Mouse (Mus musculus): Measurements from ENCODE around the gene Ust.

The Ust gene

DNA sequence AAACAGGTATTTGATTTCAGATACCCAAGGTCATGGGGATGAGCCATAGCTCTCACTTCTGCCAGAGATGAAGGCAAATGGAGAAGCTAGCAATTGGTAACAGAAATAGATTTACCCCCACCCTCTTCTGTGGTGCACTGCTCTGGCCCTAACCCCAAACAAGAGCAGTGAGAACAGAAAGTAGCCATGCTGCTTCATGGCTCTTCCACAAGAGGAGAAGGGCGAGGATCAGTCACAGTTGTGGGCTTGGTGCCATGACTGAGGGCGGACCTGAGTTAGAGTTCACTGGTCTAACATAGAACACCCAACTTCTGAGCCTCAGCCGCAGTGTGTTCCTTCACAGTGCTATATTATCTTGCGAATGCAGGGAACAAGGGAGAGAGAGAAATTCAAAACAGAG, 13.8 kb downstream of the Ust start:
- DNase-seq (ENCODE audit: extremely low spot score, low read depth, low spot score): no peak

DNA sequence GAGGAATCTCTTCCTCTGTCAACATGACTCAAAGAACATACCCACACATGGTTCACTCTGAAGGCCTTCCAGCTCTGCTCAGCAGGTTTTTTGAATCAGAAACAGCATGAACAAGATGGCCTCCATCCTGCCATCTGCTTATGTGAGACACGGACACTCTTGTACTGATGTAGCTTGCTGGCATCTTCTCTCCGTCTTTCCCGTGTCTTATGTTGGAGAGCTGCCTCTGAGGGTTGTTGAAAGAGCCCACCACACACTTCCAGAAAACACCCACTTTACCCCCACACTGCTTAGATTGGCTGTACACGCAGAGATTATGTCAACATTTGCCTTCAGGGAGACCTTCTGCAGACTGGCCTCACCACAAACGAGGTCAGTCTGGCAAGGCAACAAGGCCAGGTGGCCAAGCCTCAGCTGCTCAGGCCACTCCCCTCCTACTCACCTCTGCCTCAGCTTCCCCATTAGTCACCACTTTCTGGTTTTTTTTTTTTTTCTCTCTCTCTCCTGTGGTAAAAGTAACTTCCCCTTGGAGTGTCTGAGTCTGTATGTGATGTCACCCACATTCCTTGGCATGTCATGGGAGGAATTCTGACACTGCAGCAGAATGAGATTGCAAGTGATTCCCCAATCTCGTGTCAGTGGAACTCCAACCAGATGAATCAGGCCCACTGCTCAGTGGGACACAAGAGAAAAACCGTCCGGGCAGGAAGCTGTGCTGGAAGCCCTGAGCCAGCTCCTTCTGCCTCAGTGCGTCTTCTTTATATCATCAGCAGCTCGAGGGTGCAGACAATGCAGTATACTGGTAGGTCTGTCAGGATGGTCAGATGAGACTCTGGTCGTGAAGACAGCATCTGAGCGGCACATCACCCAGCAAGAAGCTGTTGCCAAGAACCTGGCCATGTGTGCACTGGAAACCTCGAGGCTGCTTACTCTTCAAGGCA, 19.4 kb downstream of the Ust start:
- no peak for DNase-seq (ENCODE audit: extremely low spot score, low read depth, low spot score)

DNA sequence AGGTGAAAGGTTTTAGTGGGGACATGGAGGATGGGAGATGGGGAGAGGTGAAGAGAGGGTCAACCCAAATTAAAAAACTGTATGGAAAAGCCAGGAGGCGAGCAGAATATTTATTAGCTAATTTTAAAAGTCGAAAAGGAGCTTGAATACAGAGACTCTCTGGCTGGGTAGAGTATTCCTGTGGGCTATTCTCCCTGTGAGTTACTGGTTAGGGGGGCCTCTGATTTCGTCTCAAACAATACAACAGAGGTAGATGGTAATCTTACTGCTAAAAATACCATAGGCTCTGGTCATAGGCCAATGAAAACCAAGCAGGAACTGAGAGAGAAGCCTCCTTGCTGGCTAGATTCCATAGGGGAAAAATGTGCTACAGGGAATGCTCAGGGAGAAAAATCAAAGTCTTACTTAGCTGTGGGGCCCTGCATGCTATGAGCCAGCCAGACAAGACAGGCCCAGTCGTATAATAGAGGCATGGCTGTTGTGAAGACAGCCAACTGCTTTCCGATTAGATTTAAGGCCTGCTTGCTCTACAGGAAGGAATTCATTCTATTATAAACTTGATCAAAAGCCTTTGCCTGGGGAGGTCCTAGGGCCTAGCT, 23.0 kb downstream of the Ust start:
- DNase-seq (ENCODE audit: extremely low spot score, low read depth, low spot score): no peak

DNA sequence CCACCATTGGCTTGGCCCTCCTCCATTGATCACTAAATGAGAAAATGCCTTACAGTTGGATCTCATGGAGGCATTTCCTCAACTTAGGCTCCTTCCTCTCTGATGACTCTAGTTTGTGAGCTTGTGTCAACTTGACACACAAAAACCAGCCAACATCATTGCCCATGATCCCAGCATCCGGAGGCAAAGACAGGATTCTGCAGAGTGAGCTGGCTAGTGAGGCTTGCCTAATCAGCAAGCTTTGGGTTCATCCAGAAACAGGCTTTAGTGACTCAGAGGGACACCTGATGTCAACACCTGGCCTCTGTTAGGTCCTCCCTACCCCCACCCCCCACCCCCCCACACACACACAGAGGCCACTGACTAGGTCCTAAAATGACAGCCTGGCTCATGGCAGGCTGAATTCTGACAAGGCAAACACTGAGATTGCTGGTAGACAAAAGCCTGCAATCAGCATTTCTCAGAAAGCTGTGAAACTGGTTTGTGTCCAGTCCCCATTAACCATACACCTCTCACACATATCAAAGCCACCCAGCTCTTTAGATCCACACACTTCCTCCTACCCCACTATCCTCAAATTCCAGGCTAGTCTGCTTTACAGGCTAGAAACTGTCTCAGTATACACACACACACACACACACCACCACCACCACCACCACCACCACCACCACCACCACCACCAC, 26.6 kb downstream of the Ust start:
- DNase-seq (ENCODE audit: extremely low spot score, low read depth, low spot score): no peak

DNA sequence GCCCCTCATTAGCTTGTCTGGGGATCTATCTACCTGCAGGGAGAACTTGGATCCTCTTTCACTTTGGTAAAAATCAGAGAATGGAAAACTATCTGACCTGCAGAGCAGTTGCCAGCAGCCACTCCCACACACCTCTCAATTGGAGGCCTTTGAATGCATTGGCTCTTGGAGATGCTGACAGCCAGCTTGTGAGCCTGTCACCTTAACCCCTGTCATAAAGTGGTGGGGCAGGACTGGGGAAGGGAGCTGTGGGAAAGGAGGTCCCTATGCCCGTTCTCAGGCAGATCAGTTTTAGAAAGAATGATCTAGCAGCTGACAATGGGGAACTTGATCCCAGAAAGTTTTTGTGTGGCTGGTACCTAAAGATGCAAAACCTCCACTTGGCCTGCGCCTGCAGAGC, 31.2 kb downstream of the Ust start:
- no peak for DNase-seq (ENCODE audit: extremely low spot score, low read depth, low spot score)

DNA sequence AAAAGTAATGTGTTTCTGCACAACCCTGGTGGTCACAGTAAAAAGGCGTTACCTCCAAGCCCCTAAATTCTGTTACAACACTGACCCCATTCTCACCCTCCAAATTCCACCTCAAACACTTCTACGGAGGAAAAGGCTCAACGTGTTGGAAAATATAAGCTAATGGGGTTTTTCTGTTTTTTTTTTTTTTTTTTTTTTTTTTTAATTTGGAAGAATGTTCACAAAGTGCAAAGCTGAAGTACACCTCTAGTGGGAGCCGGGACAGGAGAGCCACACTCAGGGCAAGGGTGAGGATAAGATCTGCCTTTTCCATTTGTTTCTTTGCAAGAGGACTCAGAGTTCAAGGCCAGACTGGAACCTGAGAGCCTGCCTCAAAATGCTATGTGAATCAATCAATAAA, 34.1 kb downstream of the Ust start:
- no peak for DNase-seq (ENCODE audit: extremely low spot score, low read depth, low spot score)

DNA sequence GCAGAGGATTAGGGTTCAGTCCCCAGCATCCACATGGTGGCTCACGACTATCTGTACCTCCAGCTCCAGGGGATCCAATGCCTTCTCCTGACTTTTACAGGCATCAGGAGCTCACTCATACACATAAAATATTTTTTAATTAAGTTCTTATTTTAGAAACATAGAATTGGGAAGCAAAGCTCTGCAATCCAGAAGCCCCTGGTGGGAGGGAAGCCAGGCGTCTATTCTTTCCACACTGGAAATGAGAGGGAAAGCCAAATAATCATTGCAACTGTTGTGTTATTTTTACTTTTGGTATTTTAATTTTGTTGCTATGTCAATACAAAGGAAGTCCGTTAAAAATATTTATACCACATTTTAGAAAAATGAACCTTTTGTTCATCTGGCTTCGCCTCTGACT, 35.8 kb downstream of the Ust start:
- DNase-seq (ENCODE audit: extremely low spot score, low read depth, low spot score): no peak

DNA sequence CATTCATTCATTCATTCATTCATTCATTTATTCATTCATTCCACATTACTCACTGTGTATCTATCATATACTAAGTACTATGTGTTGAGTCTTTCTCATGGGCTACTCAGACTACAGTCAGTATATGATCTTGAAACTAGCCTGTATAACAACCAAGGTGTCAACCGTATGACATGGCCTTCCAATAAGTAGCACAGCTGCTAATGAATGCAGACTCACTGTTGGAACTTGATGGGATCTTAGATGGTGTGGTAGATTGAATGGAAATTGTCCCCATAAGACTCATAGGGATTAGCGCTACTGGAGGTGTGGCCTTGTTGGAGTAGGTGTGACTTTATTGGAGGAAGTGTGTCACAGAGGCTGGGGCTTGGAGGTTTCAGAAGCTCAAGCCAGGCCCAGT, 38.8 kb downstream of the Ust start:
- DNase-seq (ENCODE audit: extremely low spot score, low read depth, low spot score): no peak

DNA sequence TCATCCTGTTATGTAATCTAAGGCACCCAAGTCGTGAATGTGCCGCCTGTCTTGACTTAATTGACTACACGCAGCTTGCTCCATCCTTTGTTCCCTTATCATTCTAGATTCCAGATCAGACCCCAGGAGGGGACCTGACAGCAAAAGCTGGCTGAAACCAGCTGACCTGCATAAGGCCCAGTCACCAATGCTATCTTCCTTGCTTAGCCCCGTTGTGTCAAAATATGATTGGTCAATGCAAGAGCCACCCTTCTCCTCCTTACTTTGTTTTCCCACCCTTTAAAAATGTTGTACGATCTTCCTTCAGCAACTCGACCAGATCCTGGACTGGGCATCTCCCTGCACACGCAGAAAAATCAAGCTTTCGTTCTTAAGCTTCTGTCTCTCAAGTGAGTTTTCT, 40.7 kb downstream of the Ust start:
- DNase-seq (ENCODE audit: extremely low spot score, low read depth, low spot score): no peak

DNA sequence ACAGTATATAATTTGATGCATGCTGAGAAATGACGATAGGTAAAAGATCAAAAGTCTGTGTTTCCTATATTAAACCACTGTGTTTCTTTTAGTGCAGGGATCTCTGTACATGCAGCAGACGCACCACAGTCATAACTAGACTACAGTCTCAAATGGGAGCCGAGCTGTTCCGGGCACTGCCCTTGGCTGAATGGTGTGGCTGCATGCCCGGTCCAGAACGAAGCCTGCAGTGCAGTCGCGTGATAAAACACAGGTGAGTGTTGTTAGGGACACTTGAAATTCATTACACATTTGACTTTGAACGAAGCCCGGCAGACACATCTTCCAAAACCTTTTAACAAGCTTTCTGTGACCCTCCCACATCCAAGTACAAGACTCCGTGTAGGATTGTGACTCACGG, 46.6 kb downstream of the Ust start:
- no peak for DNase-seq (ENCODE audit: extremely low spot score, low read depth, low spot score)

DNA sequence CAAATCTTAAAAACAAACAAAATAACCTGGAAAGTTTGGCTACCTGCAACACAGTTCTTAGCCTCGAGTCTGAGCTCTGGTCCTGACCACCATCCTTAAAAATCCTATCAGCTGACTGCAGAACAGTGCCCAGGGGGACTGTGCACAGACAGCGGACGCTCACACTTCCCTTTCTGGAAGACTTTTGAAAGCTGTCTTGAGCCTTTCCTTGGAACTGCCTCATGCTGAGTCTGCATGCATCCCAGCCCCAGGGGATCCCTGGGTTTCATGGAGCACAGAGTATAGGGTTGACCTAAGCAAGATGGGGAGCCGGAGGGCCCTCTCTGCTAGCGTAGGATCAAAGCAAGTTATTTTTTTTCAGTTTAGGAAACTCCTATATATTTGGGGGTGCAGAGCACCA, 47.6 kb downstream of the Ust start:
- DNase-seq (ENCODE audit: extremely low spot score, low read depth, low spot score): no peak

DNA sequence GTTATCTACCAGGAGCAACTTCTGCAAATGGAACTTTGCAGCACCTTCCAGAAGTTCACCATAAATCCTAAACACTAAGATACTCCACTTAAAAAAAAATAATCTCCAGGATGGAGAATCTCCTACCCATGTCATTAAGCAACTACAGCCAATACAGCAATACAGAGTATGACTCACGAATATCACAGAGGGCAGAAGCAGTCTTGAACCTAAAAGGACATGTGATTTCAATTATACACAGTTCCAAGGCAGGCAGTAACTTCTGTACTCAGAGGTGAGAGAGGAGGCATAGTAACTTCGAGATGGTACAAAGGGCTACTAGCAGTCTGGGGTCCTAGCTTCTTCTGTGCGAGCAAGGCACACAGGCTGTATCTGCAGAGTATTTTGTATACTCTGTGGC, 49.1 kb downstream of the Ust start:
- no peak for DNase-seq (ENCODE audit: extremely low spot score, low read depth, low spot score)

DNA sequence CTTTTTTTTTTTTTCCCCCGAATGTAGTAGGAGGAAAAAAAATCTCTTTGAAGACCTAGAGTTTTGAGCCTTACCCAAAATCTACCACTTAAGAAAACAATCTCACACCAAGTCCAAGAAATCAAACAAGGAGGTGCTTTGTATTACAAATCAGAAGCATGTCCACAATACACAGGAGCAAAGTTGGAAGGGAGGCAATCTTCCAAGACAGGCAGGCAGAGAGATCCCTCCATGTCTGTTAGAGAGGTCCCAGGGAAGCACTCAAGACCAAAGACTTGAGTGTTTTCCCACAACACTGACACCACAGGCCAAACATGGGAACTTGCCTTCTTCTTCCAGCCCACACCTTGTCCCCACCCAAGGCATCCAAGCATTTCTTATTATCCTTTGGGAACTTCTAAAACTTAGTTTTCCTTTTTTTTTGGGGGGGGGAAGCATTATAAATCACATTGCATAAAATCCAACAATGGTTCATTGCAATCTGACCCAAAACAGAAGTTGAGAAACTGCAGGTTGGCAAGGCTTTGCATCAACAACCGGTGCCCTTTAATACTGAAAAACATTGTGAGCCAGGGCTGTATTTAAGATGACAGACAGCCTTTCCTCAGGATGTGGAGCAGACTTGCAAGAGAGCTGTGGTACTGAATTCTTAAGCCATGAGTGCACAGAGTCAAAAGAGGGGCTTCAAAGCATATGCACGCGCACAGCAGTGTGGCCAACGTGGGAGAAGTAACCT, 49.8 kb downstream of the Ust start:
- no peak for DNase-seq (ENCODE audit: extremely low spot score, low read depth, low spot score)

DNA sequence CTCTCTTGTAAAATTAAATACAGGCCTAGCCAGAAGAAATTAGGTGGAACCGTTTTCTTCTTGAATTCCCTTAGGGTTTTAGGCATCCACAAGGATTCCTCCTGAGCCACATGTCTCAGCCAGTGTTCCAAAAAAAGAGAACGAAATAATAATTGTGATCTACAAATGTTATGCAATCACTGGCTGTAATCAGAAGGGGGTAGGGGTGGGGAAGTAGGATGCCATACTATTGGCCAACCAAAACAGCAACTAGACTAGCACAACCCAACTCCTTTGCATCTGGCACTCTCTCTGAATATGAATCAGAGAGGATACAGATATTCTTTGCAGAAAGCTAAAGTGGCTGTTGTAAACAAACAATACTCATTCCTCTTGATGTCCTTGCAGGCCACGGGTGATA, 52.7 kb downstream of the Ust start:
- DNase-seq (ENCODE audit: extremely low spot score, low read depth, low spot score): no peak

DNA sequence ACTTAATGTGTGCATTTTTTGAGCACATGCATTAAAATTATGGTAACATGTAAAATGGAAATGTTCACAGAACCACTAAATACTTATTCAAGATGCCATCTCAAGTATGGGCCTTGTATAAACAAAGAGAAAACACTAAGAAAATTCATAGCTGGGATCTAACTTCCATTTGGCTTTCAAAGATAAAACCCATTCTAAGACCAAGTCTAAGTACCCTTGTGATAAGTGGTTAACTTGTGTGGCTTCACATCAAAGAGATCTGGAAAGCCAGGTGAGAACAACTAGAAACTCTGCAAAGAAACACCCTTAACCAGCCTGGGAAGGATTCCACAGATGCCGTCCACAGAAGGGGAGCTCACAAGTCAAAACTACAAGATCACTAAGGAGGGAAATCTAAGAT, 53.4 kb downstream of the Ust start:
- DNase-seq (ENCODE audit: extremely low spot score, low read depth, low spot score): no peak

DNA sequence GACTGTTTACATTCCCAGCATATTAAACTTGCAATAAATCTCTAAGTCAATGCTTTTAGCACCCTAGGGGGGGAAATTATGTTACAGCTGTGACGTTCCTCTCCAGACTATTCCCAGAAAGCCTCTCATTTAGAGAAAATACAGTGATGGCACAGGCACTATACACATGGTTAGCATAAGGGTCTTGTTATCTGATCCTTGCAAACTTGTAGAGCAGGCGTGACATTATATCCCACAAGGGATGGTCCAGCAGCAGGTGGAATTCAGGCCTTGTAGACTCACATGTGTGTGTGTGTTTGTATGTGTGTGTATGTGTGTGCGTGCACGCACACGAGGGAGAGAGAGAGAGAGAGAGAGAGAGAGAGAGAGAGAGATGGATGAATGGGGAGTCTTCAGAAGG, 57.3 kb downstream of the Ust start:
- DNase-seq (ENCODE audit: extremely low spot score, low read depth, low spot score): no peak

DNA sequence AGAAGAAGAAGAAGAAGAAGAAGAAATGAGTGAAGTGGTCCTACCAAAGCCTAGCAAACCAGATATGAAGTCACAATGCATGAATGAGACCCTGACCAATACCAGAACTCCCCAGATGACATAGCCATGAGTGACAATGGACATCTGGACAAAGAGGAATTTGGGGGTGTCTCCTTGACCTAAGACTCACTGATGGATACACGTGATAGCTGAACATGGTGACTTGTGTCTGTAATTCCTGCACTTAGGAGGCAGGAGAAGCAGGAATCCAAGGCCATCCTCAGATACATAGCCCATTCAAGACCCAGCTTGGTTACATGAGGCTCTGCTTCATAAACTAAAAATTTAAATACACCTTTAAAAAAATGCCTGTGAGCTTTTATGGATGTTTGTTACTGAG, 63.9 kb downstream of the Ust start:
- no peak for DNase-seq (ENCODE audit: extremely low spot score, low read depth, low spot score)

DNA sequence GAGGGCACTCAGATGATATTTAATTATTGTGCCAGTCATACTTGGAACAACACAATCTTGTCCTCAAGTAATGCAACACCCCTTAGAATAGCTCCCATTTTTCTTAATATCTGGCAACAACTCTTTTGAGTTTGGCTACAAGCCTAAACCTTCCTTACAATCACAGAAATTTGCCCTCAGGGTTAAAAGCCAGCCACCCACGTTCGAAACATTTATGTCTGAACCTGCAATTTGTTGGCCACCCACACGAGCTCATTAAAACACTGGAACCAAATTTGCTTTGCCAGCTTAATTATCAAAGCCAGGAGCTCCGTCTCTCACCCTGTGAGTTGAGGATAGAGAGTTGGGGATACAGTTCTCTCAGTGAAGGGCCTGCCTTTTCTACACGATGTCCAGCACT, 70.9 kb downstream of the Ust start:
- no peak for DNase-seq (ENCODE audit: extremely low spot score, low read depth, low spot score)

DNA sequence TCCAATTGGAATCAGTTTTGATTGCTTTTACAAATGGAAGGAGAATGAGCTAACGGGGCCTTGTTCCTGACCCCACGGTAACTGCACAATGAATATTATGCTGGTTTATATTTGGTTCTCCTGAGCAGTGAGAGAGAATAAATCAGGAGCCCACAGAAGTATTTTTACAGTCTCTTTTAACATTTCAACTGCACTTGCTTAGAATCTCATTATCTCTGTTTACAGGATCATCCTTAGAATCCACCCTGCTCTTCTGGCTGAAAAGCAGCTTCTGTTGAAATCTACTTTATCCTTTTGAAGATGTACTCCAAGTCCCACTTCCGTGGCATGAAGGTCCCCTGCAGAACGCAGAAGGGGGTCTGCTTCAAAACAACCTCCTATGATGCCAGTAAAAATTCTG, 71.7 kb downstream of the Ust start:
- no peak for DNase-seq (ENCODE audit: extremely low spot score, low read depth, low spot score)

DNA sequence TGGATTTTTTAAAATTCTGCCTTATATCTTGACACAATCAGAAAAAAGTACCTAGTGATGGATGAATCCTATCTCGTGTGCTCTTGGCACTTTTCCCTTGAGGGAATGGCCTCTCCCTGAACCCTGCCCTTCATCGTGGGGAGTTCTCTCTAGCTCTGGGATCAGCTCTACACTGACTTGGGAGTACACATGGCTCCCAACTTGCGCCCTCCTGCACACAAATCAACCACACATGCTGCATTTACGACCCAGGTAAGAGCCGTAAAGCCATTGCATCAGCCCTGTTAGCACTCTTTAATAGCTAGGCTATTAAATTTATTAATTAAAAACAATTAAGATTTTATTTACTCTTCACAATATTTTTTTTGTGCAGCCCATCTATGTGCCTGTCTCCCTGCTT, 74.6 kb downstream of the Ust start:
- no peak for DNase-seq (ENCODE audit: extremely low spot score, low read depth, low spot score)

DNA sequence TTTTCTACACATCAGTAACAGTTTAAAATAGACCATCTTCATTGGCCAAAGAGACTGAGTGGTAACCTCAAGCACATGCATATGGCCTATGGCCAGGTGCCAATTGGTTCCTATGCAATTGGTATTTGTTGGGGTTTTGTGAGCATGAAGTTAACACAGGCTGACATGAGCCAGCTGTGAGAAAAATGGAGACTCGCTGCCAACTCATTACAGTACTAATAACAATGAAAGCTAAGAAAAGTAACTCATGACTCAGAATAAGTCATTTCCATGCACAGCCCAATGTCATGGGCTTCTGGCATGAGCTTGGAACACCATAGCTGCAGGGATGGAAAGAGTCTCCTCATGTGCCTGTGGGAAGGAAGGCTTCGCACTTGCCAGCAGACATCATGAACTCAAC, 86.8 kb downstream of the Ust start:
- DNase-seq (ENCODE audit: extremely low spot score, low read depth, low spot score): no peak
